Mouse (Mus musculus): ENCODE measurements around the gene Nipa2. TPM values are rescaled to one million over a fixed set of nuclear protein-coding genes. Genes with fewer than 3 reads are reported as not detected.

Nipa2 gene
- polyA plus RNA-seq, 1 experiment from 2014 or later, result 56.1 TPM

Other genes with a start within 250 kb of the Nipa2 start
- 0.14 TPM in 1 of 2 replicates, not detected in the other for gene Siglech, start 194.3 kb downstream of the Nipa2 start, polyA plus RNA-seq (2014; fragmentation: Nextera tagmentation; extraction: Ambion mirVana)
- 24.6 and 34.6 TPM in 2 replicates for gene Tubgcp5, start 168.3 kb downstream of the Nipa2 start, polyA plus RNA-seq (2014; fragmentation: Nextera tagmentation; extraction: Ambion mirVana)
- 60.3 and 119 TPM in 2 replicates for gene Cyfip1, start 120.7 kb downstream of the Nipa2 start, polyA plus RNA-seq (2014; fragmentation: Nextera tagmentation; extraction: Ambion mirVana)
- gene Nipa1, start 57.5 kb upstream of the Nipa2 start, polyA plus RNA-seq (2014; fragmentation: Nextera tagmentation; extraction: Ambion mirVana), result 3.3 and 4.4 TPM in 2 replicates
- gene Herc2, start 87.7 kb upstream of the Nipa2 start, polyA plus RNA-seq (2014; fragmentation: Nextera tagmentation; extraction: Ambion mirVana), result 19.8 and 27.9 TPM in 2 replicates

Data from kidney, embryonic 14.5 days (tissue).